Mouse (Mus musculus): ENCODE data around the gene Fndc3b. TPM values are rescaled to one million over a fixed set of nuclear protein-coding genes. Genes with fewer than 3 reads are reported as not detected.

Gene Fndc3b
- polyA plus RNA-seq, 1 experiment: 23.7 TPM

GRCm38 (mm10) chr3:27554325-27554724, 156.8 kb downstream of the Fndc3b start:
- TF ChIP-seq FOSL1 (IDR thresholded peaks at IDR 0.05; ENCODE audit: insufficient read depth, low read length, poor library complexity, severe bottlenecking) (no peak), CTCF (IDR thresholded peaks at IDR 0.05; ENCODE audit: control insufficient read depth, insufficient read depth, insufficient read length) (no peak), CEBPB (IDR thresholded peaks at IDR 0.05; ENCODE audit: low read depth) (no peak), USF1 (IDR thresholded peaks at IDR 0.05; ENCODE audit: low read depth) (no peak), MYOG (IDR thresholded peaks at IDR 0.05; ENCODE audit: control insufficient read depth, extremely low read depth, insufficient read length) (no peak), MYOD1 (IDR thresholded peaks at IDR 0.05; ENCODE audit: control insufficient read depth, insufficient read length, low read depth) (no peak)
- Histone ChIP-seq H3K36me3 (ENCODE audit: control insufficient read depth, insufficient read depth) (peaks cover 44% of the 10 kb centered on the region), H3K79me2 (ENCODE audit: control insufficient read depth, insufficient read depth) (peaks cover 49% of the 10 kb centered on the region), H3ac (ENCODE audit: control insufficient read depth, insufficient read length, low read depth) (no peak overlapping the region), H3K27me3 (ENCODE audit: control insufficient read depth, insufficient read depth, insufficient read length) (no peaks in the 10 kb centered on the region), H3K79me3 (ENCODE audit: low read depth) (peaks cover 6% of the 10 kb centered on the region), H3K4me3 (ENCODE audit: insufficient read depth, poor library complexity, severe bottlenecking) (no peak overlapping the region)

GRCm38 (mm10) chr3:27553781-27554180, 157.3 kb downstream of the Fndc3b start:
- Histone ChIP-seq H3K27me3 (ENCODE audit: control insufficient read depth, insufficient read depth, insufficient read length) (no peaks in the 10 kb centered on the region), H3K4me3 (ENCODE audit: insufficient read depth, poor library complexity, severe bottlenecking) (no peak overlapping the region), H3ac (ENCODE audit: control insufficient read depth, insufficient read length, low read depth) (no peak overlapping the region), H3K79me3 (ENCODE audit: low read depth) (peaks cover 6% of the 10 kb centered on the region), H3K79me2 (ENCODE audit: control insufficient read depth, insufficient read depth) (peaks cover 47% of the 10 kb centered on the region), H3K36me3 (ENCODE audit: control insufficient read depth, insufficient read depth) (peaks cover 47% of the 10 kb centered on the region)
- TF ChIP-seq MAX (IDR thresholded peaks at IDR 0.05) (no peak), CTCF (IDR thresholded peaks at IDR 0.05; ENCODE audit: control insufficient read depth, insufficient read depth, insufficient read length) (no peak), MYOD1 (IDR thresholded peaks at IDR 0.05; ENCODE audit: control insufficient read depth, insufficient read length, low read depth) (no peak), CEBPB (IDR thresholded peaks at IDR 0.05; ENCODE audit: low read depth) (no peak), FOSL1 (IDR thresholded peaks at IDR 0.05; ENCODE audit: insufficient read depth, low read length, poor library complexity, severe bottlenecking) (no peak), USF1 (IDR thresholded peaks at IDR 0.05; ENCODE audit: low read depth) (no peak), MYOG (IDR thresholded peaks at IDR 0.05; ENCODE audit: control insufficient read depth, extremely low read depth, insufficient read length) (no peak)

- no peak overlapping the region for H3K4me3 ChIP-seq (ENCODE audit: insufficient read depth, poor library complexity, severe bottlenecking)
- no peak for TF ChIP-seq USF1 (IDR thresholded peaks at IDR 0.05; ENCODE audit: low read depth)
- no peak for TF ChIP-seq MAX (IDR thresholded peaks at IDR 0.05)
- TF ChIP-seq CTCF (IDR thresholded peaks at IDR 0.05; ENCODE audit: control insufficient read depth, insufficient read depth, insufficient read length): no peak
- TF ChIP-seq MYOD1 (IDR thresholded peaks at IDR 0.05; ENCODE audit: control insufficient read depth, insufficient read length, low read depth): no peak
- no peak for TF ChIP-seq CEBPB (IDR thresholded peaks at IDR 0.05; ENCODE audit: low read depth)
- TF ChIP-seq MYOG (IDR thresholded peaks at IDR 0.05; ENCODE audit: control insufficient read depth, extremely low read depth, insufficient read length): no peak
- no peak for TF ChIP-seq FOSL1 (IDR thresholded peaks at IDR 0.05; ENCODE audit: insufficient read depth, low read length, poor library complexity, severe bottlenecking)
- H3K36me3 ChIP-seq (ENCODE audit: control insufficient read depth, insufficient read depth): peaks cover 49% of the 10 kb centered on the region
- H3K79me3 ChIP-seq (ENCODE audit: low read depth): peaks cover 10% of the 10 kb centered on the region
- H3K79me2 ChIP-seq (ENCODE audit: control insufficient read depth, insufficient read depth): peaks cover 46% of the 10 kb centered on the region
- H3K27me3 ChIP-seq (ENCODE audit: control insufficient read depth, insufficient read depth, insufficient read length): no peaks in the 10 kb centered on the region
- no peak overlapping the region for H3ac ChIP-seq (ENCODE audit: control insufficient read depth, insufficient read length, low read depth)
Observed at GRCm38 (mm10) chr3:27551005-27551404, 160.1 kb downstream of the Fndc3b start.

- peaks cover 49% of the 10 kb centered on the region for H3K79me2 ChIP-seq (ENCODE audit: control insufficient read depth, insufficient read depth)
- H3ac ChIP-seq (ENCODE audit: control insufficient read depth, insufficient read length, low read depth): no peak overlapping the region
- H3K4me3 ChIP-seq (ENCODE audit: insufficient read depth, poor library complexity, severe bottlenecking): no peak overlapping the region
- TF ChIP-seq MYOD1 (IDR thresholded peaks at IDR 0.05; ENCODE audit: control insufficient read depth, insufficient read length, low read depth) (no peak), MAX (IDR thresholded peaks at IDR 0.05) (no peak), USF1 (IDR thresholded peaks at IDR 0.05; ENCODE audit: low read depth) (no peak), MYOG (IDR thresholded peaks at IDR 0.05; ENCODE audit: control insufficient read depth, extremely low read depth, insufficient read length) (no peak), CTCF (IDR thresholded peaks at IDR 0.05; ENCODE audit: control insufficient read depth, insufficient read depth, insufficient read length) (no peak), FOSL1 (IDR thresholded peaks at IDR 0.05; ENCODE audit: insufficient read depth, low read length, poor library complexity, severe bottlenecking) (no peak), CEBPB (IDR thresholded peaks at IDR 0.05; ENCODE audit: low read depth) (no peak)
- H3K27me3 ChIP-seq (ENCODE audit: control insufficient read depth, insufficient read depth, insufficient read length): no peaks in the 10 kb centered on the region
- H3K36me3 ChIP-seq (ENCODE audit: control insufficient read depth, insufficient read depth): peaks cover 43% of the 10 kb centered on the region
- peaks cover 13% of the 10 kb centered on the region for H3K79me3 ChIP-seq (ENCODE audit: low read depth)
Observed at GRCm38 (mm10) chr3:27550409-27550808, 160.7 kb downstream of the Fndc3b start.

GRCm38 (mm10) chr3:27545651-27546050, 165.5 kb downstream of the Fndc3b start:
- Histone ChIP-seq H3ac (ENCODE audit: control insufficient read depth, insufficient read length, low read depth) (no peak overlapping the region), H3K4me3 (ENCODE audit: insufficient read depth, poor library complexity, severe bottlenecking) (no peak overlapping the region), H3K79me2 (ENCODE audit: control insufficient read depth, insufficient read depth) (peaks cover 45% of the 10 kb centered on the region), H3K79me3 (ENCODE audit: low read depth) (peaks cover 15% of the 10 kb centered on the region), H3K27me3 (ENCODE audit: control insufficient read depth, insufficient read depth, insufficient read length) (no peaks in the 10 kb centered on the region), H3K36me3 (ENCODE audit: control insufficient read depth, insufficient read depth) (peaks cover 22% of the 10 kb centered on the region)
- no peak for TF ChIP-seq FOSL1 (IDR thresholded peaks at IDR 0.05; ENCODE audit: insufficient read depth, low read length, poor library complexity, severe bottlenecking)
- no peak for TF ChIP-seq USF1 (IDR thresholded peaks at IDR 0.05; ENCODE audit: low read depth)
- no peak for TF ChIP-seq MYOG (IDR thresholded peaks at IDR 0.05; ENCODE audit: control insufficient read depth, extremely low read depth, insufficient read length)
- no peak for TF ChIP-seq CEBPB (IDR thresholded peaks at IDR 0.05; ENCODE audit: low read depth)
- TF ChIP-seq CTCF (IDR thresholded peaks at IDR 0.05; ENCODE audit: control insufficient read depth, insufficient read depth, insufficient read length): no peak
- no peak for TF ChIP-seq MYOD1 (IDR thresholded peaks at IDR 0.05; ENCODE audit: control insufficient read depth, insufficient read length, low read depth)
- TF ChIP-seq MAX (IDR thresholded peaks at IDR 0.05): no peak

GRCm38 (mm10) chr3:27544061-27544460, 167.0 kb downstream of the Fndc3b start:
- Histone ChIP-seq H3ac (ENCODE audit: control insufficient read depth, insufficient read length, low read depth) (no peak overlapping the region), H3K79me3 (ENCODE audit: low read depth) (peaks cover 13% of the 10 kb centered on the region), H3K4me3 (ENCODE audit: insufficient read depth, poor library complexity, severe bottlenecking) (no peak overlapping the region), H3K79me2 (ENCODE audit: control insufficient read depth, insufficient read depth) (peaks cover 31% of the 10 kb centered on the region), H3K36me3 (ENCODE audit: control insufficient read depth, insufficient read depth) (peaks cover 20% of the 10 kb centered on the region), H3K27me3 (ENCODE audit: control insufficient read depth, insufficient read depth, insufficient read length) (no peaks in the 10 kb centered on the region)
- TF ChIP-seq CEBPB (IDR thresholded peaks at IDR 0.05; ENCODE audit: low read depth) (no peak), FOSL1 (IDR thresholded peaks at IDR 0.05; ENCODE audit: insufficient read depth, low read length, poor library complexity, severe bottlenecking) (no peak), CTCF (IDR thresholded peaks at IDR 0.05; ENCODE audit: control insufficient read depth, insufficient read depth, insufficient read length) (no peak), MYOD1 (IDR thresholded peaks at IDR 0.05; ENCODE audit: control insufficient read depth, insufficient read length, low read depth) (no peak), MAX (IDR thresholded peaks at IDR 0.05) (no peak), USF1 (IDR thresholded peaks at IDR 0.05; ENCODE audit: low read depth) (no peak), MYOG (IDR thresholded peaks at IDR 0.05; ENCODE audit: control insufficient read depth, extremely low read depth, insufficient read length) (no peak)

All from C2C12 (cell line).